Mouse (Mus musculus) G1E (cell line): ENCODE data around the gene Syt2.

Experiments used
- CTCF ChIP-seq: IDR thresholded peaks from 2 replicates; pipeline ENCODE4 v1.5.1; 2012; ENCODE audit warnings: low read depth, low read length, inconsistent platforms, mixed read lengths
- GATA1 ChIP-seq: IDR thresholded peaks from 2 replicates; pipeline ENCODE4 v1.6.1; 2012; ENCODE audit warnings: borderline replicate concordance, low read length, inconsistent platforms, mixed read lengths
- GATA2 ChIP-seq: IDR thresholded peaks from 2 replicates; pipeline ENCODE4 v1.6.1; 2012; ENCODE audit warnings: low read depth, low read length, inconsistent platforms, borderline replicate concordance
- POLR2AphosphoS5 ChIP-seq: IDR thresholded peaks from 2 replicates; pipeline ENCODE4 v1.6.1; 2012; ENCODE audit warnings: low read depth, low read length, inconsistent platforms; ENCODE audit not compliant: insufficient replicate concordance
- TAL1 ChIP-seq: conservative IDR thresholded peaks from 2 replicates; pipeline ENCODE4 v1.6.1; 2012; ENCODE audit warnings: low read depth, low read length, inconsistent platforms, mixed read lengths

DNA sequence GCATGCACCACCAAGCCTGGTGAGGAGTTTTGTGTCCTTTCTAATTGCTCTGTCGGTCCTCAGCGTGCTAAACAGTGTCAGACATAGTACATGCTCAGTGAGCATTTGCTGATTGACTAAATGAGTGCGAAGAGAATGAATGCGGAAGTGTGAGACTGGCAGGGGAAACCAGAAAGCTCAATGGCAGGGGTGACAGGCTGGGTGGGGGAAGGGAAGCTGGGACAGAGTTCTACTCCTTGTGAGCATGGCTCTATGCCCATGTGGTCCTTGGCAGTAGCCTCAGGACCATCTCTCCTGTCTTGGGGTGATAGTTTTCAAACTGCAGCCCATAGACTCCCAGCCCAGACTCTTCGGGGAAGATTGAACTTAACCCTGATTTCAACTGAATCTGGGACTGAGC is 52.0 kb downstream of the Syt2 start:
- no peak for TF ChIP-seq CTCF
- TF ChIP-seq POLR2AphosphoS5 = no peak
- no peak for TF ChIP-seq GATA1
- no peak for TF ChIP-seq TAL1
- no peak for TF ChIP-seq GATA2
